Mouse (Mus musculus): ENCODE measurements at regions not wholly inside any gene's neighbourhood (a gene's known extent, or its start where the extent isn't known, plus 50 kb on each side); places are given as distances from the start of the nearest gene placed in this dataset.

DNA sequence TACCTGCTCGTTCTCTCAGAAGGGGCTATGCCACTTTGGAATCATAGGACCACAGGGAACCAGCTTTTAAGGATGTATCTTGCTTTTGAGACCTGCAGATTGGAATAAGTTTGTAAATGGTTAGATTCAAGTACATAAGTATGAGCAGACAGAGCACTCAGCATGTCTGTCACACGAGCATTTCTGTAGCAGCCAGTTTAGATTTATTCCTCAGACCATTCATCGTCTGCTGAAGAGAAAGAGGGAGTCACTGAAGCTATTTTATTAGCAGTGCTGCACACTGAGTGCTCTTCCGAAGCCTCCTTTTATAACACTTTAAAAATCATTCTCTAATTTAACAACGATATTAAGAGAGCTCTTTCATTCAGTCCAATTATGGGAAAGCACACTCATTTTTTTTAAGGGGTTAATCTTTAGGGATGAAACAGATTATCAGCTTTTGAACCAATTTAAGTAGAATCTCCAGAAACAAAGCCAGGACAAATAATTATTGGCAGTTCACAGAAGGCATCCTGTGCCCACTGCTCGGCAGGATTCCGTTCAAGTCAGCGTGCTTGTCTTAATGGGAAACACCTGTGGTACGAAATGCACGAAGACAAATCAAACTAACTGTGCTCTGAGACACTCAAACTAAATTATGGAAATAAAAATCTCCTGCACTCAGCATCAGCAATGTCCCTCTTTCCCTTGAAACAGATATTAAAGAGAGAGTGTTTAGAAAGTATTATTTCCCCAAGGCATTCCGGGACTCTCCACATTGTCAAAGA, 846.3 kb upstream of the Adgrl2 start:
- TF ChIP-seq POLR2A (IDR thresholded peaks at IDR 0.05; ENCODE audit: borderline replicate concordance, insufficient read depth, low read length), result no peak
- no peak for TF ChIP-seq CTCF (IDR thresholded peaks at IDR 0.05; ENCODE audit: borderline replicate concordance, insufficient read depth, low read depth, low read length)
